Mouse (Mus musculus) stomach, postnatal 0 days (tissue): Measurements from ENCODE around the gene Klhl11.

Experiments used
- CTCF ChIP-seq: IDR thresholded peaks from 2 replicates; pipeline ENCODE4 v1.5.1; 2016; ENCODE audit warnings: antibody characterized with exemption, low read depth, mild to moderate bottlenecking, moderate library complexity
- EP300 ChIP-seq: optimal IDR thresholded peaks from 2 replicates; pipeline ENCODE3; 2016; ENCODE audit warnings: antibody characterized with exemption

DNA sequence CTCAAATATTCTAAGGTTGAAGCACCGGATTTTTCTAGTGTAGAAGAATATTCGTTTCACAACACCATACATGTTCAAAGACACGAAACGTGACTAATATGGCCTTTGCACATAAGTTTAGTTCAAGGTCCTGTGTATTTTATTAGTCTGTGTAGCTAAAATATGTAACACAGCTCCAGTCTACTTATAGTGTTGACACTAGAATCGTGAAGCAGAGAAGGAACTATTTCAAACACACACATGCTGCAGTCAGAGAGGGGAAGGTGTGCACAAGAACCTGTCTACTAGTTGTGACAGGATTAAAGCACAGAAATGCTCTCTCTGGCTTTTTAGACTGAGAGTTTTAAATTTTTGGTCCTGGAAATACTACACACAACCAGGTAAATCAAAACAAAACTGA is 14.8 kb downstream of the Klhl11 start:
- no peak for TF ChIP-seq CTCF
- TF ChIP-seq EP300: no peak
